Mouse (Mus musculus) cerebellum, postnatal 25 days (tissue): Measurements from ENCODE around the gene Cux2.

Experiments
- DNase-seq, 2 experiments: peaks; one replicate each; pipeline ENCODE4 v3.0.0; 2021; ENCODE audit warnings: mixed read lengths in 2 of 2

Cux2 gene

GRCm38 (mm10) chr5:121815067-121815466 is 234.8 kb downstream of the Cux2 start:
- DNase-seq: peak; percentile 61 to 83

- DNase-seq: no peak
Observed at GRCm38 (mm10) chr5:121813744-121814143, 236.2 kb downstream of the Cux2 start.

GRCm38 (mm10) chr5:121812526-121813243 is 237.2 kb downstream of the Cux2 start:
- peak in 1 of 2 experiments; percentile 19 for DNase-seq

GRCm38 (mm10) chr5:121811485-121811931 is 238.4 kb downstream of the Cux2 start:
- DNase-seq: peak; percentile 63 to 69

GRCm38 (mm10) chr5:121810331-121811151 is 239.4 kb downstream of the Cux2 start:
- DNase-seq: peak in 1 of 2 experiments; percentile 20

- DNase-seq: peak; percentile 51 to 70
Observed at GRCm38 (mm10) chr5:121809667-121810224, 240.2 kb downstream of the Cux2 start.

- no peak for DNase-seq
Observed at GRCm38 (mm10) chr5:121808202-121808601, 241.7 kb downstream of the Cux2 start.

GRCm38 (mm10) chr5:121807186-121807585 is 242.7 kb downstream of the Cux2 start:
- no peak for DNase-seq
